Mouse (Mus musculus) neural tube, embryonic 15.5 days (tissue): ENCODE results near the gene Dusp2. TPM values are rescaled to one million over a fixed set of nuclear protein-coding genes. Genes with fewer than 3 reads are reported as not detected.

ENCODE experiments used
- ATAC-seq: fragments of 200-750 bp; cut with Nextera tagmentation; 2 replicates; pipeline ENCODE4 v1.8.0; 2017; ENCODE audit warnings: mild to moderate bottlenecking, moderate TSS enrichment, moderate library complexity; ENCODE audit not compliant: low FRiP score
- H3K27ac ChIP-seq: fragments of 300-500 bp; sonication (generic); replicated peaks from 2 replicates; pipeline ENCODE4 v1.5.1; 2015; ENCODE audit warnings: mild to moderate bottlenecking, inconsistent platforms
- H3K27me3 ChIP-seq: fragments of 300-500 bp; sonication (generic); replicated peaks from 2 replicates; pipeline ENCODE4 v1.6.1; 2015; ENCODE audit warnings: inconsistent platforms
- H3K36me3 ChIP-seq: fragments of 300-500 bp; sonication (generic); 2 replicates; pipeline ENCODE4 v1.6.1; 2015; ENCODE audit warnings: inconsistent platforms
- H3K4me1 ChIP-seq: fragments of 300-500 bp; sonication (generic); 2 replicates; pipeline ENCODE4 v1.6.1; 2015; ENCODE audit warnings: inconsistent platforms
- H3K4me2 ChIP-seq: fragments of 300-500 bp; sonication (generic); 2 replicates; pipeline ENCODE4 v1.6.1; 2015; ENCODE audit warnings: inconsistent platforms, mild to moderate bottlenecking, moderate library complexity
- H3K4me3 ChIP-seq: fragments of 300-500 bp; sonication (generic); replicated peaks from 2 replicates; pipeline ENCODE4 v1.5.1; 2015; ENCODE audit warnings: mild to moderate bottlenecking, inconsistent platforms
- H3K9ac ChIP-seq: fragments of 300-500 bp; sonication (generic); replicated peaks from 2 replicates; pipeline ENCODE4 v1.6.1; 2015; ENCODE audit warnings: mild to moderate bottlenecking, inconsistent platforms
- H3K9me3 ChIP-seq: fragments of 300-500 bp; sonication (generic); replicated peaks from 2 replicates; pipeline ENCODE4 v1.6.1; 2016; ENCODE audit warnings: inconsistent platforms
- WGBS: fragments of 180-500 bp; shearing (Covaris S2); methylation state at CpG from one replicate; pipeline ENCODE4 v1.1.7; 2015; ENCODE audit warnings: mixed read lengths; 5-methylcytosine and 5-hydroxymethylcytosine counted together
- polyA plus RNA-seq: library from polyadenylated mRNA; unstranded; fragments of >200 nt; fragmentation: Nextera tagmentation; extraction: Ambion mirVana; gene quantifications from 2 replicates; pipeline ENCODE4 v1.2.1, GENCODE M21; 2015

Gene Dusp2
- polyA plus RNA-seq, 1 experiment from 2014 or later = 18.2 TPM

DNA sequence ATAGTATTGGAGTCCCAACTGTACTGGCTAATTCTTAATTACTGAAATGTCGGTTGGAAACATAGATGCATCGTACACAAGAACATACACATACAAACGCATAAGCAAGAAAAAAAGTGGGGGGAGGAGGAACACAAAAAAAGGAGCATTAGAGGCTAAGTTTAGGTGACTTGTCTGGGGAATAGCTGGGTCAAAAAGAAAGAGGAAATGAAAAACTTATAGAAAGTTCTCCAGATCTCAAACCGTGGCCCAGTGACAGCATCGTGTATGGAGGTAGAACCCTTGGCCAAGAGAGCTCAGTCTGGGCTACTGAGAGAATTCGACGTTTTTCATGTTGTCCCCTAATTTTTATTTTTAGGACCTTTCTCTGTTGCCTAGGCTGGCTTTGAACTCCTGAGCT is 25.3 kb upstream of the Dusp2 start:
- H3K9ac ChIP-seq = no peak overlapping the region
- no peaks in the 10 kb centered on the region for H3K4me1 ChIP-seq
- H3K36me3 ChIP-seq = no peaks in the 10 kb centered on the region
- ATAC-seq = no peak
- 92% methylated on average over 7 of the region's 7 CpGs for WGBS
- H3K27me3 ChIP-seq = no peaks in the 10 kb centered on the region
- no peak overlapping the region for H3K4me3 ChIP-seq
- H3K4me2 ChIP-seq = no peak overlapping the region
- H3K27ac ChIP-seq = no peak overlapping the region
- H3K9me3 ChIP-seq = no peaks in the 10 kb centered on the region

- Histone ChIP-seq H3K4me2 (no peak overlapping the region), H3K9me3 (no peaks in the 10 kb centered on the region), H3K4me3 (no peak overlapping the region), H3K27ac (no peak overlapping the region), H3K4me1 (no peaks in the 10 kb centered on the region), H3K36me3 (no peaks in the 10 kb centered on the region), H3K27me3 (no peaks in the 10 kb centered on the region), H3K9ac (no peak overlapping the region)
- 80% methylated on average over 1 of the region's 1 CpGs for WGBS
- no peak for ATAC-seq
Measured at GRCm38 (mm10) chr2:127311193-127311592, 24.8 kb upstream of the Dusp2 start.

- no peak overlapping the region for H3K4me3 ChIP-seq
- WGBS = 96% methylated on average over 4 of the region's 4 CpGs
- no peak for ATAC-seq
Measured at GRCm38 (mm10) chr2:127312801-127313200, 23.2 kb upstream of the Dusp2 start.

GRCm38 (mm10) chr2:127313878-127314277 is 22.1 kb upstream of the Dusp2 start:
- no peaks in the 10 kb centered on the region for H3K27me3 ChIP-seq
- 64% methylated on average over 4 of the region's 4 CpGs for WGBS
- H3K27ac ChIP-seq = 0 out of 2 replicates have a peak overlapping the region, but pooled peaks have one; percentile 28
- H3K9me3 ChIP-seq = no peaks in the 10 kb centered on the region
- no peak overlapping the region for H3K4me3 ChIP-seq
- H3K9ac ChIP-seq = no peak overlapping the region
- no peak for ATAC-seq
- H3K4me2 ChIP-seq = no peak overlapping the region
- no peaks in the 10 kb centered on the region for H3K4me1 ChIP-seq
- no peaks in the 10 kb centered on the region for H3K36me3 ChIP-seq

More at GRCm38 (mm10) chr2:127312801-127313200, 23.2 kb upstream of the Dusp2 start:
- H3K4me1 ChIP-seq = no peaks in the 10 kb centered on the region
- H3K9ac ChIP-seq = no peak overlapping the region
- H3K27me3 ChIP-seq = no peaks in the 10 kb centered on the region
- no peak overlapping the region for H3K27ac ChIP-seq
- H3K36me3 ChIP-seq = no peaks in the 10 kb centered on the region
- no peak overlapping the region for H3K4me2 ChIP-seq
- H3K9me3 ChIP-seq = no peaks in the 10 kb centered on the region

GRCm38 (mm10) chr2:127314467-127315154 is 21.3 kb upstream of the Dusp2 start:
- Histone ChIP-seq H3K4me1 (no peaks in the 10 kb centered on the region), H3K27ac (0 out of 2 replicates have a peak overlapping the region, but pooled peaks have one; percentile 28), H3K36me3 (no peaks in the 10 kb centered on the region), H3K9me3 (no peaks in the 10 kb centered on the region), H3K27me3 (no peaks in the 10 kb centered on the region), H3K4me3 (no peak overlapping the region), H3K9ac (no peak overlapping the region), H3K4me2 (no peak overlapping the region)
- WGBS = 82% methylated on average over 6 of the region's 6 CpGs
- no peak for ATAC-seq

DNA sequence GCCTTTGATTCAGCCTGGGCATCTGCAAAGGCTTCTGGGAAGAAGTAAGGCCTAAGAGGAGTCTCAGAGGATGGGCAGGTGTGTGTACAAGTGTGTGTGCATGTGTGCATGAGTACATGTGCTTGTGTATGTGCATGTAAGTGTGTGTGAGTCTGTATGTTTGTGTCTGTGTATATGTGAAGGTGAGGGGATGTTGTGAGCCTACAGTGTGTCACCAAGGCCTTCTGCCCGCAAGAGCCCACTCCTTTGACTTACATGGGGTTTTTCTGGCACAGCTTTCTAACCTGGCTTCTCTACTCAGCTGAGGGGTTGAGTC is 20.8 kb upstream of the Dusp2 start:
- Histone ChIP-seq H3K4me3 (no peak overlapping the region), H3K27me3 (no peaks in the 10 kb centered on the region), H3K36me3 (no peaks in the 10 kb centered on the region), H3K27ac (no peak overlapping the region), H3K4me2 (no peak overlapping the region), H3K9ac (no peak overlapping the region), H3K4me1 (no peaks in the 10 kb centered on the region), H3K9me3 (no peaks in the 10 kb centered on the region)
- no peak for ATAC-seq
- WGBS = 74% methylated on average over 1 of the region's 1 CpGs

DNA sequence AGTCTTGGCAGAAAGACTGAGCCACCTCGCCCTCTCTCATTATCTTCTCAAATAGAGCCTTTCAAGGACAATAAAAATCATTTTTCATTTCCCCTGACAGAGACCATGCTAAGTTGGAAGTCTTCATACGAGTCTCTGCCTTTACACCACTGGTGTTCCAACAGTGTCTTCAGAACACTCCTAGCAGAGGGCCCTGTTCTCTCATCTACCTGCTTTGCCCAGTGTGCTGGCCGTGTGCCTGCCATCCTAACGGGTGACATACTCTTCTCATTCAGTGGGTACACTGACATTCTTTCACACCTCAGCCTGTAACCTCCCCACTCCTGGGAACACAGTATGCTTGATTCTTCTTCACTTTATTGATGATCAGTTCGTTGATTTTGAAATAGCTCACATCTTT is 19.5 kb upstream of the Dusp2 start:
- H3K9ac ChIP-seq = no peak overlapping the region
- WGBS = 74% methylated on average over 5 of the region's 5 CpGs

GRCm38 (mm10) chr2:127318136-127318535 is 17.8 kb upstream of the Dusp2 start:
- Histone ChIP-seq H3K36me3 (no peaks in the 10 kb centered on the region), H3K4me2 (no peak overlapping the region), H3K4me1 (no peaks in the 10 kb centered on the region), H3K4me3 (no peak overlapping the region), H3K9ac (no peak overlapping the region), H3K9me3 (no peaks in the 10 kb centered on the region), H3K27ac (no peak overlapping the region), H3K27me3 (no peaks in the 10 kb centered on the region)
- WGBS = 94% methylated on average over 4 of the region's 4 CpGs
- ATAC-seq = no peak

More for the DNA sequence above, 19.5 kb upstream of the Dusp2 start:
- no peaks in the 10 kb centered on the region for H3K36me3 ChIP-seq
- no peak overlapping the region for H3K4me3 ChIP-seq
- no peaks in the 10 kb centered on the region for H3K9me3 ChIP-seq
- no peaks in the 10 kb centered on the region for H3K27me3 ChIP-seq
- H3K4me2 ChIP-seq = no peak overlapping the region
- no peak for ATAC-seq
- H3K27ac ChIP-seq = no peak overlapping the region
- no peaks in the 10 kb centered on the region for H3K4me1 ChIP-seq

GRCm38 (mm10) chr2:127319071-127319470 is 16.9 kb upstream of the Dusp2 start:
- H3K9ac ChIP-seq = no peak overlapping the region
- no peak for ATAC-seq
- H3K27me3 ChIP-seq = no peaks in the 10 kb centered on the region
- no peaks in the 10 kb centered on the region for H3K4me1 ChIP-seq
- H3K9me3 ChIP-seq = no peaks in the 10 kb centered on the region
- no peak overlapping the region for H3K27ac ChIP-seq
- H3K36me3 ChIP-seq = no peaks in the 10 kb centered on the region
- H3K4me2 ChIP-seq = no peak overlapping the region
- 81% methylated on average over 4 of the region's 4 CpGs for WGBS
- H3K4me3 ChIP-seq = no peak overlapping the region

DNA sequence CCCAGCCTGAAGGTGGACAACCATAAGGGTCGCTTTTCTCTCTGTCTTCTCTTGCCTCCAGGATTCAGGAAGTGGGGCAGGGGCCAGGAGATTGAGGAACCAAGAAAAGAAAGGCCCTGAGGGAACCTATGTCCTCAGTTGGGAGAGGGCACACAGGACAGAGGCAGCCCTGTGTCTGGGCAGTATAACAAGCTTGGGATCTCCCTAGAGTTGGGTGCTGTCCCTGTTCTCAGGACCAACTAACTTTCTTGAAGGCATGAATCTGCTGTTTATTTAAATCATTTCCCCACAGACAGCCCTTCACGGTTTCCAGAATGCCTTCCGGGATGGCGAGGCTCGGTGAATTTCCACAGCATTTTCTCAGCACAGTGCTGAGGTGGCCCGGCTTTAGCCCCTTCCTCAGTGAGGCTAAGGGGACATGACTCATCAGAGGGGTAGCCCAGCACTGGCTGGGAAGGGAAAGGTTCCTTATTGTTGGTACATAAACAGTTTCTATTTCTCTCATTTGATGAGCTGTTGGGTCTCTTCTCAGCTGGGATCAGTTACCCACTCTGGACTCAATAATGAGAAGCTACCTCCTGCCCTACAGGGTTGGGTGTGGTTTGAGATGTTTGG is 13.2 kb upstream of the Dusp2 start:
- Histone ChIP-seq H3K4me2 (no peak overlapping the region), H3K9ac (no peak overlapping the region), H3K27me3 (no peaks in the 10 kb centered on the region), H3K27ac (no peak overlapping the region), H3K4me3 (no peak overlapping the region), H3K36me3 (no peaks in the 10 kb centered on the region), H3K4me1 (no peaks in the 10 kb centered on the region), H3K9me3 (no peaks in the 10 kb centered on the region)
- no peak for ATAC-seq
- 84% methylated on average over 6 of the region's 6 CpGs for WGBS

DNA sequence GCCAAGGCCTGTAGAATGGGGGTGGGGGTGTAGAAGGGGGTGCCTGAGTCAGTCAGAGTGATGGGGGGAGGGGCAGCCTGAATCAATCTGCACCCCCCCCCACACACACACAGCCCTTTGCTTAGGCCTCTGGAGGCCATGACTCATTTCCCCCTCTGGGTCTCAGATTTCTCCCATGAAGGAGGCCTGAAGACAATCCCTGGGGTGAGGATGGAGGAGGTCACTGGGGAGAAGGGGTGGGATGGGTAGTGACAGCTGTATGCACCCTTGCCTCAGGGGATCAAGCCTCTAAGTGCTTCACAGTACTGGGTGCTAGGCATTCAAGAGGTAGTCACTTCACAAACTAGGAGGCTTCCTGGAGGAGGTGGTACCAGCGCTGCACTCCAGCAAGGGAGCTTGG is 12.3 kb upstream of the Dusp2 start:
- Histone ChIP-seq H3K27me3 (no peaks in the 10 kb centered on the region), H3K36me3 (no peaks in the 10 kb centered on the region), H3K9ac (no peak overlapping the region), H3K27ac (no peak overlapping the region), H3K9me3 (no peaks in the 10 kb centered on the region), H3K4me2 (no peak overlapping the region), H3K4me1 (no peaks in the 10 kb centered on the region), H3K4me3 (no peak overlapping the region)
- 91% methylated on average over 1 of the region's 1 CpGs for WGBS
- no peak for ATAC-seq

GRCm38 (mm10) chr2:127324456-127324855 is 11.5 kb upstream of the Dusp2 start:
- Histone ChIP-seq H3K4me3 (no peak overlapping the region), H3K4me1 (no peaks in the 10 kb centered on the region), H3K27ac (no peak overlapping the region), H3K9me3 (no peaks in the 10 kb centered on the region), H3K36me3 (no peaks in the 10 kb centered on the region), H3K9ac (no peak overlapping the region), H3K27me3 (no peaks in the 10 kb centered on the region), H3K4me2 (no peak overlapping the region)
- 77% methylated on average over 7 of the region's 7 CpGs for WGBS
- no peak for ATAC-seq
